Mouse (Mus musculus) testis, postnatal 10 days (tissue): ENCODE measurements around the gene Cfd.

Experiments
- DNase-seq: peaks from one replicate; pipeline ENCODE4 v3.0.0; 2021; ENCODE audit warnings: low spot score

Gene Cfd

DNA sequence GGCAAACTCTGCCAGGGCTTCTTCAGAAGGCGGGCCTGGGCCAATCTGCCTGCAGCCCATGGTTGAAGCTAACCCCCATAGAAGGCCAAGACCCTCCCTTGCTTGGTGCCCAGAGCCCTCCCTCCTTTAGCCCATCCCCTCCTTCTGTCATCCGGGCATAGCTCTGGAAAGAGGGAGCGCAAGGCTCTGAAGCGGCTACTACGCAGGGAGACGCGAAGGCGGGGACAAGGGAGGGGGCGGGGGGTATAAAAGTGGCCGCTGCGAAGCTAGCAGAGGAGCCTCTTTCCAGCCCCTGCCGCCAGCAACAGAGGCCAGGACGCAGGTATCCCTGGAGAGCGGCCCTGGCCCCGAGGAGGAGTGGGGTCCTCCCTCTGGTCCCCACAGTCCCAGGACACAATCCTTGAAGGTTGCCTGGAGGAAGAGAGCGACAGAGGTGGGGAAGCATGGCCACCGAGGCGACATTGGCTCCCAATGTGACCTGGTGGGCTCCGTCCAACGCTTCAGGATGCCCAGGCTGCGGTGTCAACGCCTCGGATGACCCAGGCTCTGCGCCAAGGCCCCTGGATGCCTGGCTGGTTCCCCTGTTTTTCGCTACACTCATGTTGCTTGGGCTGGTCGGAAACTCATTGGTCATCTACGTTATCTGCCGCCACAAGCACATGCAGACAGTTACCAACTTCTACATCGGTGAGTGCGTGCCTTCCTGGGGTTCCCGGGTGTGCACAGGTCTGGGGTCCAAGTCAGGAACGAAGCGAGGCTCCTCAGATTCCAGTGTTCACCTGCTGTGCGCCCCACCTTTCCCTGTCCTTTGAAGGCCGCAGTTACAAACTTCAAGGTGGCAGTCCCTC lies 27.8 kb downstream of the Cfd start:
- no peak for DNase-seq

GRCm38 (mm10) chr10:79919251-79919849 lies 28.7 kb downstream of the Cfd start:
- DNase-seq: no peak

DNA sequence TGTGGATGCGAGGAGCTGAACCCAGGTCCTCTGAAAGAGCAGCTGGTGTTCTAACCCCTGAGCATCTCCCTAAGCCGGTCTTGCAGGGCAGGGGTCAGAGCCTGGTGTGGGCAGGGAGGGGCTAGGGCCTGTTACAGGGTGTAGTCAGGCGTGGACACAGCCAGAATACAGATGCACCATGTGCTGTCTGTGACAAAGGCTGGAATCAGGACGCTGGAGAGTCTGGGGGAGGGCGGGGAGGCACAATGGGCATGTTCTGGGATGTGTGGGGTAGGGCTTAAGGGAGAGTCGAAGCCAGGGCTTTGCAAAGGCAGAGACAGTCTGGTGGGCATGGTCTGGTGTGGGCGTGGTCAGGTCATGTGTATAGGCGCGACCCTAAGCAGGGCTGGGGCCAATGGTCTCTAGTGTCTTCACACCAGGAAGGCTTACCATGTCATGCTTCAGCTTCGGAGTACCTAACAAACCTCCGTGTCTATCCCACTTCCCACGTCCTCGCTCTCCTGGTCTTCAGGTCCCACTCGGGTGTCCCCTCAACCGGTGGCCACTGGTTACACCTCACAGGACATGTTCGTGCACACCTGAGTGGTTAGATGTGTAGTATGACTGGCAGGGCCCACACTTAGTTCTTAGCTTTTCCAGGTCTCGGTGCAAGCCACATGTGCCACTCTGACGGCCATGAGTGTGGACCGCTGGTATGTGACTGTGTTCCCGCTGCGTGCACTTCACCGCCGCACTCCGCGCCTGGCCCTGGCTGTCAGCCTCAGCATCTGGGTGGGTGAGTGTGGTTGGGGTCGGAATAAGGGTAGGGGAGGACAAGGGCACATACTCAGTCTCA lies 29.6 kb downstream of the Cfd start:
- DNase-seq: no peak

DNA sequence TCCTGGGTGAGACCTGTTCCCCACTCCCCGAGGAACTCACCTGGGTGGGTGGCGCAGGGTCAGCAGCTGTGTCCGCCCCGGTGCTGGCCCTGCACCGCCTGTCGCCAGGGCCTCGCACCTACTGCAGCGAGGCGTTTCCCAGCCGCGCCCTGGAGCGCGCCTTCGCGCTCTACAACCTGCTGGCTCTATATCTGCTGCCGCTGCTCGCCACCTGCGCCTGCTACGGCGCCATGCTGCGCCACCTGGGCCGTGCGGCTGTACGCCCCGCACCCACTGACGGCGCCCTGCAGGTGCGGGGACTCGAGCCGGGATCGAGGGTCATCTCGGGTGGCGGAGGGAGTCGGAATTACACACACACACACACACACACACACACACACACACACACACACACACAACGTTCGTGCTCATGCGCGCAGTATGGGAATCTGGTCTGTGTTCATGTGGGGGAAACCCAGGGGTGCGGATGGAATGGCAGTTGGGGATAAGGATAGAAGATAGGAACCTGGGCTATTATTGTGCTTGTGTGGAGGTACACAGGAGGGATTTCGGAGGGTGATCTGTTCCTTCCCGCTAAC lies 30.4 kb downstream of the Cfd start, which contains the start of gene R3hdm4:
Gene R3hdm4, minus strand, starts transcription at position 251 of the 578 bp plus-strand sequence.
- no peak for DNase-seq

DNA sequence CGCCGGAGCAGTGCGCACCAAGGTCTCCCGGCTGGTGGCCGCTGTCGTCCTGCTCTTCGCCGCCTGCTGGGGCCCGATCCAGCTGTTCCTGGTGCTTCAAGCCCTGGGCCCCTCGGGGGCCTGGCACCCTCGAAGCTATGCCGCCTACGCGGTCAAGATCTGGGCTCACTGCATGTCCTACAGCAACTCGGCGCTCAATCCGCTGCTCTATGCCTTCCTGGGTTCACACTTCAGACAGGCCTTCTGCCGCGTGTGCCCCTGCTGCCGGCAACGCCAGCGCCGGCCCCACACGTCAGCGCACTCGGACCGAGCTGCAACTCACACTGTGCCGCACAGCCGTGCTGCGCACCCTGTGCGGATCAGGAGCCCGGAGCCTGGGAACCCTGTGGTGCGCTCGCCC lies 30.9 kb downstream of the Cfd start:
- no peak for DNase-seq

DNA sequence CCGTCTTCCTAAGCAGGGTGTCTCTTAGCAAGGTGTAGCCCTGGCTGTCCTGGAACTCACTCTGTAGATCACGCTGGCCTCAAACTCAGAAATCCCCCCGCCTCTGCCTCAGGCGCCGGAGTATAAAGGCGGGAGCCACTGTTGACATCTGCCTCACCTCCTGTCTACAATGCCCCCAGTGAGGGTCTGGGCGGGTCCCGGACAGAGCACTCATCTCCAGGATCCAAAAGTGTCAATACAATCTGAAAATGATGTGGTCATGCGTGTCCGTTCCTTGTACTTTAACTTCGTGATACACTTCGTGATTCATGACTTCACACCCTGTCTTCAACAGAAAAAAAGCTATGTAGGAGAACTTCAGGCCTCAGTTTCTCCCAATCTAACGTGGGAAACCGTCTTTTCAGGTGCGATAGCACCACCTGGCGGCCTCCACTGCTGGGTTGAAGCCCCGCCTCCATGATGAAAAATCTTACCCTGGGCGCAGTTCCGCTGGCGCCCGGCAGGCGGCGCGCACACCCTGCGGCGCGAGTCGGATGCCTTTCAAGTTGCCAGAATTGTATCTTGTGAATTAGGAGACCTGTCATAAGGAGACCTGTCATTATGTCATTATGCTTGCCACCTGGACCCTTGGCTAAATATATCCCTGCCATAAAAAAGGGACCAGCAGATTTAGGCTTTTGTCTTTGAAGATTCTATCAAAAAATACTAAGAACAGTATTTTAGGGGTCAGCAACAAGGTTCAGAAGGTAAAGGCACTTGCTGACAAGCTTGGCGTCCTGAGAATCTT lies 34.5 kb downstream of the Cfd start:
- DNase-seq: peak; percentile 96

DNA sequence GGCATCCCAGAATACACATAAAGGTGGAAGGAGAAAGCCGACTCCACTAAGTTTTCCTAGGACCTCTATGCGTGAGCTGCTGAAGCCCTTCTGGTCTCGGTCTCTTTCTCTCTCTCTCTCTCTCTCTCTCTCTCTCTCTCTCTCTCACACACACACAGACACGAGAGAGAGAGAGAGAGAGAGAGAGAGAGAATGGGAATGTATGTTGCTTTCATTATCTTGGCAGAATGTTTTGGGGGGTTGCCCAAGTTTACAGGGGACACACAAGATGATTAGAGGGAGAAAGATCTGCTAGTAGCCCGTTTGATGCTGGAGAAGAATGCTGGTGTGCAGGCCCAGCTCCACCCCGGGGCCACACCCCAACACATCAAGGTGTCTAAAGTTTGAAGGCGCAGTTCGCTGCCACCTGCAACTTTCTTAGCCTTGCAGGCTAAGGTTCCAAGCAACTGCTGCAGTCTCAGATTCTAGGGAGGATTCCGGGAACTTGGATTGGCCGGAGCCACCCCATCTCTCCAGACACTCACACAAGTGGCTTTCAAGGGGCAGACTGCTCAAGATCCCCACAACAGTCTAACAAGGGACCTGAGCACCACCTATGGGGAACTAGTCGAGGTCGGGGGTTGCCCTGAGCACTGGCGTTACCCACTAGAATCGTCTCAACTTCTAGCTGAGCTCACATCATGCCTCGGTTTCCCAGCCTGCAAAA lies 35.3 kb downstream of the Cfd start:
- no peak for DNase-seq

DNA sequence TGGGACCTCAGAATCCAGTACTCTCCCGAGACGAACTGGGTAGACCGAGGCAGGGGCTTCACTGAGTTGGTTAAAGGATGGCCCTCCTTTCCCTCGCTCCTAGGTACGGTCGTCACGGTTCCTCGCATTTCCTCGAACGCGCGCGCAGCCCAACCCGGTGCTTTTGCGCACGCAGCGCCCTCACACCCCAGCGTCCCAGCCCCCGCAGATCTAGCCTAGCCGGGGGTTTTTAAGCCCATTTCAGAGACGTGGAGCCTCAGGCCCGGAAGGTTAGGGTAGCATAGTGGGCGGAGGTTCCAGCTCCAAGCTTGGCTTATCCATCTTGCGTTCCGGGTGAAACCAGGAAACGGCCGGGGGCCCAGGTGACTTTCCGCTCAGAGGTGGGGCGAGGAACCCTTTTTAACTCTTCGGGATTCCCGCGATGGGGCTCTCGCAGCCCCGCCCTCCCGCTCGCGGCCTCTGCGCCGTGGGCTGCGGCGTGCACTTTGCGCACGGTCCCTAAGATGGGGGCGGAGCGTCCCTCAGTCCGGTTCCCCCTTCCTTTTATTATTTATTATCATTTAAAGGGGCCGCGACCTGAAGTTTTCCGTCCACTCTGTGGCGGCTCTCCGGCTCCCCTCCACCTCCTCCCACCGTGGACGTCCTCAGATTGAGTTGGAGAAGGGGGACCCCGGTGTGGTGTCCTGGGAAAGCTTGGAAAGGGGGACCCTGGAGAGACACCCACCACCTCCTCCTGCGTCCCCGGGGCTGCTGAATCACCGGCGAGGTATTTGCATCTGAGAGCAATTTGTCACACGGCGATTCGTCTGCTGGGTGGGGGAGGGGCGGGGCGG lies 36.1 kb downstream of the Cfd start, which contains the start of gene Arid3a:
Gene Arid3a, plus strand, starts transcription at position 553 of the 833 bp plus-strand sequence.
- peak; percentile 93 for DNase-seq

DNA sequence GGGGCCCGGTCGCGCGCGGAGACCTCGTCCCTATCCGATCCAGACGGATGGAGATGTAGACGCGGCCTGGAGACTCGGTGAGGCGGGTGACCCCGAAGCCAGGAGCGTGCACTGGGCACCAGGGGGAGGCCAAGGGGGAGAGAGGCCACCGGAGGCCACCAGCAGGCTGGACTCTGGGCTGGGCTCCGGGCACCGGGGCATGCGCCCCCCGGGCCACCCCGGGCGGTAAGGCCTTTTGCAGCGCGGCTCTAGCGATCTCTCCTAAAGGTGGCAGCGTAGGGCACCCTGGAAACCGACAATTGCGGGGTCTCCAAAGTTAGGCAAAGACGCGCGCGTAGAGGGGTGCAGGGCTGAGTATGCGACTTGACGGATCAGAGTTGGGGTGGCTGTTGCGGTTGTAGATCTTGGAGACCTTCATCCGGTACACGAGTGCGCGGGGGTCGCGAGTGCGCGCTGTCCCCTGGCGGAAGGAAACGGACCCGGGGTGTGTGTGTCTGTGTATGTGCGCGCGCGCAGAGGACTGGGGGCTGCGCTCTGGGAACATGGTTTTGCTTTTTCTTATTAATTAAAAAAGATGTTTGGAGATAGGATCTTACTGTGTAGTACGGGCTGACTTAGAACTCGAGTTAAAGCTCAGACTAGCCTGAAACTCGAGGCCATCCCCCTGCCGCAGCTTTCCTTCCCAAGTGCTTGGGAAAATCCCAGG lies 36.8 kb downstream of the Cfd start:
- DNase-seq: peak; percentile 67

DNA sequence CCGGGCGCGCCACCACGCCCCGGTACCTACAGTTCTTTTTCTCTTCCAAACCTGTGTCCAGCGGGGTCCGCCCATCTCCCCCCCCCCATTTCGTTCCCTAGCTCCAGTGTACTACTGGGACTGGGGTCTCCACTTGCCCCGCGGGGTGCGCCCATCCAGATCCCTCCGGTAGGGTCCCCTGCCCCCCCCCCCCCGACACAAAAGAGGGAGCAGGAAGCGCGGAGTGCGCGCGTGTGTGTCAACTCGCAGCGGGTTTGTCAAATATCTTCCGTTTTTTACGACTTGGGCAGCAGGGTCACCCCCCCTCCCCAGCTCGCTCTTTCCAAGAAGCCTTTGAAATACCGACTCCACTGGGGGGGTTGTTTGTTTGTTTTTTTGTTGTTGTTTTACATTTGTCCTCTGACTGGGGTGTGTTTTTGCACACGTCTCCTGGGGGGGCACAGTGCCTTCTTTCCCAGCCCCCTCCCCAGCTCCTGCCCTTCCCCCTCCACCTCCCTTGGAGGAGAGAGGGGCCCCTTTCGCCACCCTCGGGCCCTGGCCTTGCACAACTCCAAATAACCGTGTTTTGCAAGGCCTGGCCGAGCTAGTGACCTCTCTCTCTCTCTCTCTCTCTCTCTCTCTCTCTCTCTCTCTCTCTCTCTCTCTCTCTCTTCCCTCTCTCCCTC lies 37.5 kb downstream of the Cfd start:
- DNase-seq: no peak

GRCm38 (mm10) chr10:79928907-79929701 lies 38.5 kb downstream of the Cfd start:
- DNase-seq: no peak

DNA sequence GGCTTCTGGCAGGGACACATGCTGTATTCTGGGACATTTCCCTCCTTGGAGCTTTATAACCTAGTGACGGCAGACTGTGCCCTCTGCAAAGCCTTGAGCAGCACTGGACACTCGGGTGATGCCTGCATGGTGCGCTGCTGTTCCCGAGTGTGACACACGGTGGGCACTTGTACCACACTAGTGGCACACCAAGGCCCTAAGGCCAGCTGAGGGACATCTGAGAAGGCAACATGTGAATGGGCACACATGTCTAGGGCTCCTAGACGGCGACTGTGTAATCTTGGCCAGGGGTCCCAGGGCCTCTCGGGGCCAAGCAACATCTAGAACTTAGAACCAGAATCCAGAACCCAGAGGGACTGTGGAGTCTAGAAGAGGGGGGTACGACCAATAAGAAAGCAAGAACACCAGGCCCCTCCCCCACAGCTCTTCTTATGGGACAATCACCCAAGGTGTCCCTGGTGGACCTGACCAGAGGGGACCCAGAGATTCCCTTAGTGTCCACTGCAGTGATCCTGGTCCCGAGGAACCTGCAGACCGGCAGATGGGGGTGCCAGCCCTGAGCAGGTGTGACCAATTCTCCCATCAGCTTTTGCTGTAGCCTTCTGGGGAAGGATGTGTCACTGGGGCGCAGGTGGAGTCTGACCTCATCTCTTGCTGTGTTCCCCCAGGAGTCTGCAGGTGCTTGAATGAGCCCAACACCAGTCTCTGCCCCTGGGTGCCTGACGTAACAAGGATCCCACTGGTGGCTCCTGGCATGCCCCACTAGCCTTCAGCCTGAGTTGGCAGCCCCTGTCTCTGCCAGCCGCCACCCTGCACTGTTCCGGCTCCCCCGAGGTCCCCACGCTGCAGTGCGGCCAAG lies 39.5 kb downstream of the Cfd start:
- no peak for DNase-seq

DNA sequence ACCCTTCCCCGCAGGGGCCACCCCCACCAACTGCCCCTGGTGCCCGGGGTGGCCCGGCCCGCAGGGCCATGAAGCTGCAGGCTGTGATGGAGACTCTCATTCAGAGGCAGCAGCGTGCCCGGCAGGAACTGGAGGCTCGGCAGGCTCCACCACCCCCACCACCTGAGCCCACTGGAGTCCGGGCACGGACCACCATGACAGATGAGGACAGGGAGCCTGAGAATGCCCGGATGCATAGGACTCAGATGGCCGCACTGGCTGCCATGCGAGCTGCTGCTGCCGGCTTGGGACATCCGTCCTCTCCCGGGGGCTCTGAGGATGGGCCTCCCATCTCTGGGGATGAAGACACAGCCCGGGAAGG lies 40.2 kb downstream of the Cfd start:
- no peak for DNase-seq

GRCm38 (mm10) chr10:79931797-79932196 lies 41.1 kb downstream of the Cfd start:
- no peak for DNase-seq

DNA sequence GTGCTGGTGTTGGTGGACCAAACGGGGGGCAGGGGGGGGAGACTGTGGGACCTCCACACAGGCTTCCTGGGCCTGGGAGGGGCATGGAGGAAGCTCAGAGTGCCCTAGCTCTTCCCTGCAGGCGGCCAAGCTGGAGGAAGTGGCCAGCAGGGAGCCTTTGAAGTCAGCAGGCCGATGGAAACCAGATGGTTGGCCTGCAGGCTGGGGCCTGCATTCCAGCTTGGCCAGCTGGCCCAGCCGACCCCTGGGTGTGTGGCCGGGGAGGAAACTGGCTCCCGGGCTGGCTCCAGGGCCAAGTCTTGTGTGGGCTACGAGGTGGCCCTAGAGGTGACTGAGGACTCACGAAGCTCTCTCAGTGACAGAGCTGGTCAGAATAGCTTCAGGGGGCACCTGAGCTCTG lies 42.1 kb downstream of the Cfd start:
- peak; percentile 73 for DNase-seq

- no peak for DNase-seq
These were observed 42.6 kb downstream of the Cfd start for GRCm38 (mm10) chr10:79933145-79933679.

DNA sequence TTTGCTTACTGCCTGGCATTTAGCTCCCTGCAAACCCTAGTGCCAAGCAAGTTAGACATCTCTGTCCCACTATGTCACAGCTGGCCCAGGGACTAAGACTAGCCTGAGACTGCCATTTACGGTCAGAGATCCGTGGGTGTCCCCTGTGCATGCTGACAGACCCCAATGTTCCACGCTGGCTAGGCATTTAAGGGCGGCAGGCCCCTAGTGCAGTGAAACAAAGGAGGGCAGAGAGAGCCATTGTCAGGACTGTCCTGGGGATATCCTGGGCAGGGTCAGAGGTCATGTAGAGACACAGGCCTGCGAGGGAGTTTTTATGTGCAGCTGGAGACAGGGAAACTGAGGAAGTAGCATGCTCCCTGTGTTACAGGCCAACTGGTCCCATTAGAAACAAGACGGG lies 43.2 kb downstream of the Cfd start:
- DNase-seq: no peak
